Mouse (Mus musculus) heart, embryonic 15.5 days (tissue): ENCODE measurements at regions not wholly inside any gene's neighbourhood (a gene's known extent, or its start where the extent isn't known, plus 50 kb on each side); places are given as distances from the start of the nearest gene placed in this dataset.
A peak's percentile ranks its signal among the peaks of the same experiment; 100 is the strongest.
"Not testable (repeated sequence)": the region's sequence is repeated elsewhere in the genome, so short reads cannot be mapped to it uniquely, and the experiment has no call there.

Experiments used
- ATAC-seq: fragments of 200-750 bp; cut with Nextera tagmentation; replicated peaks from 2 replicates; pipeline ENCODE4 v1.8.0; 2017; ENCODE audit warnings: low read depth, moderate TSS enrichment; ENCODE audit not compliant: insufficient number of reproducible peaks, insufficient read depth, low FRiP score
- H3K27ac ChIP-seq: fragments of 300-500 bp; sonication (generic); 2 replicates; pipeline ENCODE4 v1.5.1; 2015; ENCODE audit warnings: mild to moderate bottlenecking, inconsistent platforms
- H3K27me3 ChIP-seq: fragments of 300-500 bp; sonication (generic); 2 replicates; pipeline ENCODE4 v1.6.1; 2015; ENCODE audit warnings: inconsistent platforms
- H3K36me3 ChIP-seq: fragments of 300-500 bp; sonication (generic); 2 replicates; pipeline ENCODE4 v1.6.1; 2015; ENCODE audit warnings: mild to moderate bottlenecking, inconsistent platforms
- H3K4me1 ChIP-seq: fragments of 300-500 bp; sonication (generic); replicated peaks from 2 replicates; pipeline ENCODE4 v1.6.1; 2015; ENCODE audit warnings: inconsistent platforms
- H3K4me2 ChIP-seq: fragments of 300-500 bp; sonication (generic); 2 replicates; pipeline ENCODE4 v1.6.1; 2015; ENCODE audit warnings: inconsistent platforms, mild to moderate bottlenecking, moderate library complexity
- H3K4me3 ChIP-seq: fragments of 300-500 bp; sonication (generic); 2 replicates; pipeline ENCODE4 v1.5.1; 2015; ENCODE audit warnings: mild to moderate bottlenecking, inconsistent platforms
- H3K9ac ChIP-seq: fragments of 300-500 bp; sonication (generic); 2 replicates; pipeline ENCODE4 v1.6.1; 2015; ENCODE audit warnings: mild to moderate bottlenecking, inconsistent platforms
- H3K9me3 ChIP-seq: fragments of 300-500 bp; sonication (generic); replicated peaks from 2 replicates; pipeline ENCODE4 v1.6.1; 2016; ENCODE audit warnings: inconsistent platforms
- WGBS: fragments of 180-500 bp; shearing (Covaris S2); methylation state at CpG from one replicate; pipeline ENCODE4 v1.1.7; 2015; ENCODE audit warnings: mixed read lengths; 5-methylcytosine and 5-hydroxymethylcytosine counted together

DNA sequence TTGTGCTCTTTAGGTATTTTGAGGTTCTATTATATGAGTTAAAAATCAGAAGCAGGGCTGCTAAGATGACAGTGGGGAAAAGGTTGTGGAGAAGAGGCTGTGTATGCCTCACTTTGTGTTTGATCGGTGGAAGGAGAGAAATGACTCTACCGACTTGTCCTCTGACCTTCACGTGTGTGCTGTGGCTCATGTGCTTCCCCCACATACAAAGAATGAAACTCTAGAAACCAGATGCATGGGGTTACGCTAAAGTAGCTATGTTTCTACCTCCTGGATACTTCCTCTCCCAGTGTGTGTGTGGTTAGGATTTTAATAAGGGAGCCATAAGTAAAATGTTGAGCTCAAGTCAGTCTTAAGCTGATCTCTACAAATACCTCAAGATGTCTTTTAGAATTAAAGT is 148.1 kb upstream of the 1700056E22Rik start:
- Histone ChIP-seq H3K9me3 (no peaks in the 10 kb centered on the region), H3K4me3 (no peak overlapping the region)
- 90% methylated on average over 4 of the region's 4 CpGs for WGBS

DNA sequence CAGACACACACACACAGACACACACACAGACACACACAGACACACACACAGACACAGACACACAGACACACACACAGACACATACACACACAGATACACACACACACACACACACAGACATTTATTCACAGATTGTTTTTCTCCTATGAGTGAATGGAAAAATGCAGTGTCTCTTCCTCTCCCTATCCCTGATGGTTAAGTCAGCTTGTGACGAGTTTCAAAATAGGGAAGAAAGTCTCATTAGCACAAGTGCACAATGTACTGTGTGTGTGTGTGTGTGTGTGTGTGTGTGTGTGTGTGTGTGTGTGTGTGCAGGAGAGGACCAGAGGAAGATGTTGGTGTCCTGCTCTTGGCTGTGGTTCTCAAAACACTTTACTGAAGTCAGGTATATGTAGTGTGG is 140.3 kb upstream of the 1700056E22Rik start:
- not testable (repeated sequence) for H3K9me3 ChIP-seq, H3K9ac ChIP-seq, H3K4me3 ChIP-seq, ATAC-seq, H3K36me3 ChIP-seq, H3K4me2 ChIP-seq, H3K27me3 ChIP-seq
- WGBS, result 54% methylated on average over 1 of the region's 1 CpGs
- Histone ChIP-seq H3K4me1 (peaks cover 25% of the 10 kb centered on the region), H3K27ac (peak overlapping the region; percentile 90; the same call in 1 of the 2 replicates)

More for the DNA sequence above, 148.1 kb upstream of the 1700056E22Rik start:
- Histone ChIP-seq H3K4me1 (no peaks in the 10 kb centered on the region), H3K27me3 (no peaks in the 10 kb centered on the region), H3K27ac (no peak overlapping the region), H3K9ac (no peak overlapping the region), H3K4me2 (no peak overlapping the region), H3K36me3 (no peaks in the 10 kb centered on the region)
- no peak for ATAC-seq

DNA sequence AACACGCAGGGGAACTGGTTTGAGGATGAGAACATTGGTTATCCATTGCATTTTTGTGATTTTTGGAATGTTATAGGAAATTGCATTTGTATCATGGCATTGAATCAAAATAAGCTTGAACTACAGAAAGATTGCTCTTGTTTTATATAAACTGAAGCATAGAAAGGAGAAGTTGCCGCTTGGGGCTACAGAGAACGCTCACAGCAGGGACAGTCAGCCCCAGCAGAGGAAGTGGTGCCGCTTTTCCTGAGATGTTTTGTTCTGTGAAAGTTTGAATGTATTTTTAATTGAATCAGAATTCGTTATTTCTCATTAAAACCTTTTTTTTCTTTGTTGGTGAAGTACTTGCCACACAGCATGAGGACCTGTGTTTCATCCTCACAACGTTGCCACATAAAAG is 139.6 kb upstream of the 1700056E22Rik start:
- peak overlapping the region; percentile 90 for H3K27ac ChIP-seq
- no peak overlapping the region for H3K4me2 ChIP-seq
- no peaks in the 10 kb centered on the region for H3K9me3 ChIP-seq
- no peak overlapping the region for H3K4me3 ChIP-seq
- H3K36me3 ChIP-seq, result no peaks in the 10 kb centered on the region
- H3K9ac ChIP-seq, result no peak overlapping the region
- peaks cover 25% of the 10 kb centered on the region for H3K4me1 ChIP-seq
- ATAC-seq, result no peak
- H3K27me3 ChIP-seq, result no peaks in the 10 kb centered on the region
- WGBS, result 78% methylated on average over 6 of the region's 6 CpGs

DNA sequence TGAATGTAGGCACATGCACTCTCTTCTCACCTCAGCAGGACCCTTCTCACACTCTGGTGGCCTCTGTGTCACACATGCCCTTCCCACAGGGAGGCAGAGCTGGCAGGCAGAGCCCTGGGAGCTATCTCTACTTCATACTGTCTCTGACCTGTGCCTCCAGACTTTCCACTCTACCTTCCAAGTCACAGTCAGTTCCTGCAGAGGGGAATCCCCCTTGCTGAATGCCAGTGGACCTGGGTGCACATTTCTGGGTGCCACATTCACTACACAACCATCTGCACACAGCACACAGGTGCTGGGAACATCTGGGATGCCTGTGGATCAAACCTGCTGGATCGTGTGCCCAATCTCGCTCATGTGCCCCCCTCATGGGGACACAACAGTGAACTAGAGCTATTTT is 138.9 kb upstream of the 1700056E22Rik start:
- no peak overlapping the region for H3K4me3 ChIP-seq
- H3K27me3 ChIP-seq, result no peaks in the 10 kb centered on the region
- no peak overlapping the region for H3K4me2 ChIP-seq
- no peak overlapping the region for H3K9ac ChIP-seq
- peaks cover 25% of the 10 kb centered on the region for H3K4me1 ChIP-seq
- H3K36me3 ChIP-seq, result no peaks in the 10 kb centered on the region
- WGBS, result 62% methylated on average over 2 of the region's 2 CpGs
- peak overlapping the region; percentile 90 for H3K27ac ChIP-seq
- H3K9me3 ChIP-seq, result no peaks in the 10 kb centered on the region
- ATAC-seq, result 0 out of 2 replicates have a peak, but pooled peaks have one; percentile 4

DNA sequence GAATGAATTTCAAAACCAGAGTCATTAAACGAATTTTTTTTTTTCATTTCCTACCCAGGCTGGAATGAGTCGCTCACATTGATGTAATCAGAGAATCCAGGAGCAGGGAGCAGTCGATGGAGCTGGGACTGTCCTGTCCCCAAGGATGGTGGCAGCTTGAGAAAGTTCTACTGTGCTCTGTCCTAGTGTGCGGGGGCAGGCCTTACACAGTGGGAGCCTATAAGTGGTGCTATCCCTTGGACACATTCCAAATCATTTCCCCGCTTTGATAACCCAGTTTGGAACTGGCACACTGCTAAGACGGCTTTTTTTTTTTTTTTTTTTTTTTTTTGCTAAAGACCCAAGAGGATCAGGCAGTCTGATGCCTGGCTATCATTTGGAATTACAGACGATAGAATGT is 137.5 kb upstream of the 1700056E22Rik start:
- Histone ChIP-seq H3K27ac (peak overlapping the region; percentile 90), H3K36me3 (no peaks in the 10 kb centered on the region), H3K9ac (no peak overlapping the region), H3K4me2 (peak overlapping the region; percentile 39), H3K4me3 (no peak overlapping the region), H3K4me1 (peaks cover 25% of the 10 kb centered on the region), H3K27me3 (no peaks in the 10 kb centered on the region), H3K9me3 (no peaks in the 10 kb centered on the region)
- peak; percentile 71 for ATAC-seq
- WGBS, result 24% methylated on average over 7 of the region's 7 CpGs

DNA sequence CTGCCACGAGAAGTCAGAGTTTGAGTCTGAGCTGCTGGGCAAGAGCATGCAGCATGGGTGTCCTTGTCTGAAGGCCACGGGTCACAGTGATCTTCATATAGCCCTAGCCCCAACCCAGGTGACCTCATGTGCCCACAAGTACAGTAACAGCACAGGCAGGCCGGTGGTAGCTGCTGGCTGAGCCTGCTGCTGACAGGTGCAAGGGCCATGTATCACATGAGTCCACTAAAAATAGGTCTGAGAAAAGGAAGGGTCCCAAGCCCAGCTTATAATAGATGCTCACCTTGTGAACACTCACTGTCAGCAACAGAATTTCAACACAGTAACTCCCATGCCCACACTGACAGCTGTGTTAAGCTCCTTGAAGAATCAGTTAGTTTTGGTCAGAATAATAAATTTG is 136.8 kb upstream of the 1700056E22Rik start:
- Histone ChIP-seq H3K27ac (peak overlapping the region; percentile 90), H3K4me2 (peak overlapping the region; percentile 39), H3K4me3 (no peak overlapping the region), H3K4me1 (peaks cover 25% of the 10 kb centered on the region), H3K9me3 (no peaks in the 10 kb centered on the region), H3K36me3 (no peaks in the 10 kb centered on the region), H3K9ac (no peak overlapping the region), H3K27me3 (no peaks in the 10 kb centered on the region)
- peak; percentile 93 for ATAC-seq
- 30% methylated on average over 3 of the region's 3 CpGs for WGBS

DNA sequence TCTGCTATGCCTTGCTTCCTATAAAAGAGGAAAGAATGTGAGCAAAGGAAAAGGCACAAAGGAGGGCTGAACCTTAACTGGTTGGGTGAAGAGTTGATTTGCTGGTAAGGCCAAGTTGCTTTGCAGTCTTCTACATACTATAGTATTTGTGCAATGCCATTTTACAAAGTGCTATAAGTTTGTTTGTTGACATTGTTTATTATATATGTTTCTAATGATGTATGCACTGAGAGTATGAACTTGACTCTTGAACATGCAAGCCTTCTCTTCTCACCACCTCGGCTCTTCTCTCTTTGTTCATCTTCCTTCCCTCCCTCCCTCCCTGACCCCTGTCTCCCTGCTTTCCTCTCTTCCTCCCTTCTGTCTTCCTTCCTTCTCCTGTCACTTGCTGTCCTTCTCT is 135.9 kb upstream of the 1700056E22Rik start:
- no peak for ATAC-seq
- Histone ChIP-seq H3K4me3 (no peak overlapping the region), H3K9ac (no peak overlapping the region), H3K4me1 (peaks cover 25% of the 10 kb centered on the region), H3K27me3 (no peaks in the 10 kb centered on the region), H3K36me3 (no peaks in the 10 kb centered on the region), H3K4me2 (no peak overlapping the region), H3K9me3 (no peaks in the 10 kb centered on the region), H3K27ac (peak overlapping the region; percentile 69)
- WGBS, result 45% methylated on average over 1 of the region's 1 CpGs

DNA sequence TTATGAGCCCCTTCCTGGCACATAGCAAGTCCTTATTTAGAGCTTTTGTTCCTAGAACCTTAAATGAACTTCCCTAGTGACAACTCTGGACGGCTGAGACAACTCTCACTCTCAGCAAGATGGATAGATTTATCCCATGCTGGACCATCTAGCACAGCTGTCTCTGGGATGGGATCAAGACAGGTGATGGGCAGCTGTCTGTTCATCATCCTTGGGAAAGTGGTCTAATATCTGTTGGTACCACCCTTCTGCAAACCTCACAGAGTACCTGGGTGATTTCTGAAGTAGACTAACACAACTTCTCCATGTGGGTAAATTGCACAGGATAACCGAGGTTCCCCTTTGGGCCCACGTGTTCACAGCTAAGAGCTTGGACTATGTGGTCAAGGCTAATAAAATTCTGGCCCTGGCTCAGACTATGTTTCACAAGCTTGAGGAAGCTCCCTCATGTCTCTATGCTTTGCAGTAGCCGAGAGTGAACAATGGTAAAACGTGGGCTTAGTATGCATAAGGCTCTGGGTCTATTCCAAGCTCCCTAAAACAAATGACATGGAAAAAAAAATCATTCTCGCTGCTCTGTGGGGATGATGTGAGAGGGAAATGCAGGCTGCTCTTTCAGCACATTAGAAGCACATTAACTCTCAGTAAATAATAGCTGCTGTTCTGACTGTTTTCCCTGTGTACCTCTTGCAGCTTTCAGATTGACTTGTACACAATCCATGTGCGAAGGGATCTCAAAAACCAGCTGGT is 135.1 kb upstream of the 1700056E22Rik start:
- Histone ChIP-seq H3K27me3 (no peaks in the 10 kb centered on the region), H3K4me1 (peaks cover 25% of the 10 kb centered on the region), H3K27ac (no peak overlapping the region), H3K9me3 (no peaks in the 10 kb centered on the region), H3K4me2 (no peak overlapping the region), H3K36me3 (no peaks in the 10 kb centered on the region), H3K9ac (no peak overlapping the region), H3K4me3 (no peak overlapping the region)
- ATAC-seq, result no peak
- WGBS, result 55% methylated on average over 7 of the region's 7 CpGs

DNA sequence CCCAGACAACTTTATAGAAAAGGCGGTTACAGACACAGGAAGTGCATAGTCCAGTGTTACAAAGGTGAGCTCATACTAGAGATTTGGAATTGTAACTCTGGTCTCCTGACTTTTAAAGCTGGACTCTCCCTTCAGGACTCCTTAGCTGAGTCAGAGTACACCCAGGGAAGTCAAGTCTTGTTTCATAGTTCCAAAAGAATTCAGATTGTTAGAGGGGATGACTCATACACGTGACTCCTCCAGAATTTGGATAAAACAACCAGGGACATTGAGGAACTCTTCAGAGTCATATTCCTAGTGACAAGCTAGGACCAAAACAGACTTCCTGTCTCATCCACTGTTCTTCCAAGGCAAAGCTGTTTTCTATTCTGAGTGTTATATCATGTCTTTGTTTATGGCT is 132.8 kb upstream of the 1700056E22Rik start:
- Histone ChIP-seq H3K27ac (no peak overlapping the region), H3K9ac (no peak overlapping the region), H3K4me3 (no peak overlapping the region), H3K27me3 (no peaks in the 10 kb centered on the region), H3K36me3 (no peaks in the 10 kb centered on the region), H3K4me2 (no peak overlapping the region), H3K4me1 (peaks cover 8% of the 10 kb centered on the region), H3K9me3 (no peaks in the 10 kb centered on the region)
- no peak for ATAC-seq
- WGBS, result 59% methylated on average over 2 of the region's 2 CpGs

DNA sequence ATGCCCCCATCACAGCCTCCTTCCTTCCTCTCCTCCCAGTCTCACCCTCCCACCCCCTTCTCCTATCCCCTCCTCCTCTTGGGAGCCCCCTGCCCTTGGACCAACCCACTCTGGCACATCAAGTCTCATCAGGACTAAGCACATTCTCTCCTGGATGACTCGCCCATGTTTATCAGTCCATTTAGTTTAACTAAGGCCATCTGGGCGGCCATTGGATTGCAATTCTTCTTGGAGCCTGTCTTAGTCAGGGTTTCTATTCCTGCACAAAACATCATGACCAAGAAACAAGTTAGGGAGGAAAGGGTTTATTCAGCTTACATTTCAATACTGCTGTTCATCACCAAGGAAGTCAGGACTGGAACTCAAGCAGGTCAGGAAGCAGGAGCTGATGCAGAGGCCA is 128.4 kb upstream of the 1700056E22Rik start:
- not testable (repeated sequence) for H3K36me3 ChIP-seq, ATAC-seq, H3K9ac ChIP-seq, H3K4me2 ChIP-seq, H3K9me3 ChIP-seq, H3K27ac ChIP-seq, H3K27me3 ChIP-seq, H3K4me1 ChIP-seq, H3K4me3 ChIP-seq
- WGBS, result 78% methylated on average over 2 of the region's 2 CpGs

DNA sequence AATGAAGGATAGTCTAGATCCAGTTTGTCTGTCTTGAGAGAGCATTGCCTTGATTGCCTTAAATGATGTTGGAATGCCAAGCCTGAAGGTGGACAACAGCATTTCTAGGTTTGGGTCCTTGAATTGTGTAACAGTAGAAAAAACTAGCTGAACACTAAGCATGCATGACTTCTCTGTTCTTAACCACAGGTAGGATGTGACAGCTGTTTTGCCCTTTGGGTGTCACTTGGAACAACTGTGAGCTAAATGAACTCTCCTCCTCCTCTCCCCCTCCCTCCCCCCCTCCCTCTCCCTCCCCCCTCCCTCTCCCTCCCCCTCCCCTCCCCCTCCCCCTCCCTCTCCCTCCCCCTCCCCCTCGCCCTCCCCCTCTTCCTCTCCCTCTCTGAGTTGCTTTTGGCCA is 113.6 kb upstream of the 1700056E22Rik start:
- Histone ChIP-seq H3K9me3 (no peaks in the 10 kb centered on the region), H3K36me3 (no peaks in the 10 kb centered on the region), H3K4me1 (no peaks in the 10 kb centered on the region), H3K27ac (no peak overlapping the region), H3K4me3 (no peak overlapping the region), H3K27me3 (no peaks in the 10 kb centered on the region), H3K4me2 (no peak overlapping the region), H3K9ac (no peak overlapping the region)
- no CpG with 5 or more reads among the region's 1 CpGs for WGBS
- ATAC-seq, result no peak

DNA sequence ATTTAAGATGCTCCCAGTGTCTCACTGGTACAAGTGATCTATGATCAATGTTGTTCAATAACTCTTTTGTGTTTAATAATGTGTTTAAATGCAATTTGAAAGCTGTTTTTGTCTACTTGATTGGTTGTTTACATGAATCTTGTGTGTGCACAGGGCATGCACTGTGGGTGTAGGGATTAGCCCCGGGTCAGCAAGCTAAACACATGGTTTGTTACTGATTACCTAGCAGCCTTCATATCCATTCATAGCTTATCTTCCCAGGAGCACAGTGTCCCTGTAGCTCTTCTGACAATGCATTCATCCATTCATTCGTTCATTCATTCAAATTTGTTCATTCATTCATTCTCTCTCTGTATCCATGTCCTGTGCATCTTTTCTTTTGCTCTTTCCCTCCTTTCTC is 108.9 kb upstream of the 1700056E22Rik start:
- Histone ChIP-seq H3K4me1 (no peaks in the 10 kb centered on the region), H3K9me3 (no peaks in the 10 kb centered on the region), H3K27me3 (no peaks in the 10 kb centered on the region), H3K4me3 (no peak overlapping the region), H3K9ac (no peak overlapping the region), H3K27ac (no peak overlapping the region), H3K4me2 (no peak overlapping the region), H3K36me3 (no peaks in the 10 kb centered on the region)
- WGBS, result 69% methylated on average over 2 of the region's 2 CpGs
- no peak for ATAC-seq
